Mouse (Mus musculus): ENCODE measurements at regions not wholly inside any gene's neighbourhood (a gene's known extent, or its start where the extent isn't known, plus 50 kb on each side); places are given as distances from the start of the nearest gene placed in this dataset.
"Not testable (repeated sequence)": the region's sequence is repeated elsewhere in the genome, so short reads cannot be mapped to it uniquely, and the experiment has no call there.

DNA sequence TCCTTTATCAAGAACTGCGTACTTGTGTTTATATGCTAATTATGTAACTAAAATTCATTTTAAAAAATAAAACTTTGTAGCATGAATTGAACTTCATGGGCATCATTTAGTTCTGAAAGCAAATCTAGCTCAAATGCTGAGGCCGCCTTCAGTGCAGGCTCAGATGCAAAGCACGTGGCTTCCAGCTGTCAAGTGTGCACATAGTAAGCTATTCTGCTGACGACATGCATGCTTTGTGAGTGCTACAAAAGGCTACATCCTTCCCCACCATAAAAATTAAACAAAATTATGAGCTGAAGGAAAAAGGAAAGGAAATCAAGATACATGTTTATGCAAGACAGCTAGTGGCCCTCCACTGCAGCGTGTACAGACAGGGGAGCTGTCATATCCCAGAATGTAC, 276.0 kb upstream of the Vstm2a start:
- no peak for ATAC-seq (ENCODE audit: low TSS enrichment)

DNA sequence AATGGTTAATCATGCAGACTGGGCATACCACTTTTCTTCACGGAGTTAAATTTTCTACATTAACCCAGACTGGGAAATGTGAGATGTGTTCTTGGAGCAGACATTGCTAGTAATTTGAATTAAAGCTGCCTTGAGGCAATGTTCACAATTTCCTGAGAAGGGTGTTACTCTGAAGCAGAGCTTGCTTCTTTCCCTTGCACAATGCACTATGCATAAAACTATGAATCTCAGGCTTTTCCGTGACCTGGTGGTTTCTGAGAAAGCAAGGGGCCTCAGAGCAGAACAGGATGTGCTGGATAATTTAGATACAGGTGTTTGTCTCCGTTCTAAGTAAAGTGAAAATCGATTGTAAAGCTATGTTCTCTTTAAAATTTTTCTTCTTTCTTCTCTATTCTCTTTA, 273.0 kb upstream of the Vstm2a start:
- no peak for ATAC-seq (ENCODE audit: low TSS enrichment)

DNA sequence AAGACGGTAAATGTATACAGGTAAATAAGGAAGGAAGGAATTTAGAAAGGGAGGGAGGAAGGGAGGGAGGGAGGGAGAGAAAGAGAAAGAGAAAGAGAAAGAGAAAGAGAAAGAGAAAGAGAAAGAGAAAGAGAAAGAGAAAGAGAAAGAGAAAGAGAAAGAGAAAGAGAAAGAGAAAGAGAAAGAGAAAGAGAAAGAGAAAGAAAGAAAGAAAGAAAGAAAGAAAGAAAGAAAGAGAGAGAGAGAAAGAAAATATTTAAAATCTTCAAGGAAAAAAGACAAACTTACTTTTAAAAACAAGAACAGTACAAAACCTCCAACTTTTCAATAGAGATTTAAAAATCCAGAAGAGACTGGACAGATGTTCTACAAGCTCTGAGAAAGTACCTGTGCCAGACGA, 261.1 kb upstream of the Vstm2a start:
- not testable (repeated sequence) for ATAC-seq (ENCODE audit: low TSS enrichment)

DNA sequence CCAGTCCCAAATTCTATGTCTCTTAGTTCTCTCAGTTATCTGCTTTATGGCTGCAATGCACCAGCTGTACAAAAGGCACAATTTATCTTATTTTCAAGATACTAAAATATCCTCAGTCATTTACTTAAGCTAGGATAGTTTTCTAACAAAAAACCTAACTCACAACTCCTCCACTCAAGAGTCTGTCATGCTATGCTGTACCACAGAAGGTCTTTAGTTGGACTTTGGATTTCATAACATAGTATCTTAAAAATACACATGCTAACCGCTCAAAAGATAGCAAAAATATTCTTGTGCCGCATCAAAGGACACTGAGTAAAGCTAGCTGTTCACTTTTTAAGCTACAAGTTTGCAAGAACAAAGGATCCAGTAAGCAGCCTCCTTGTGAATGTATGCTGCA, 255.6 kb upstream of the Vstm2a start:
- peak; percentile 95 for ATAC-seq (ENCODE audit: low TSS enrichment)
